Mouse (Mus musculus): ENCODE data around the gene Rbfox1. TPM values are rescaled to one million over a fixed set of nuclear protein-coding genes. Genes with fewer than 3 reads are reported as not detected.
A peak's percentile ranks its signal among the peaks of the same experiment; 100 is the strongest.

The Rbfox1 gene
- polyA plus RNA-seq, 1 experiment from 2014 or later: 1.6 TPM

- H3K9ac ChIP-seq (ENCODE audit: low read length): no peak overlapping the region
- no peak overlapping the region for H3K27ac ChIP-seq (ENCODE audit: low read length)
- H3K27me3 ChIP-seq (ENCODE audit: control insufficient read depth, insufficient read depth, low read depth, low read length): no peaks in the 10 kb centered on the region
- WGBS: 83% methylated on average over 3 of the region's 3 CpGs
- no peak overlapping the region for H3K4me3 ChIP-seq (ENCODE audit: low read length)
- H3K36me3 ChIP-seq (ENCODE audit: control insufficient read depth, insufficient read depth, low read length): no peaks in the 10 kb centered on the region
- no peaks in the 10 kb centered on the region for H3K4me1 ChIP-seq (replicated peaks; ENCODE audit: control insufficient read depth, insufficient read depth, low read length)
- H3K9me3 ChIP-seq (ENCODE audit: control insufficient read depth, low read length): no peaks in the 10 kb centered on the region
- ATAC-seq (ENCODE audit: low read depth): no peak
- no peak overlapping the region for H3K4me2 ChIP-seq (ENCODE audit: low read depth, low read length)
Measured at GRCm38 (mm10) chr16:6098116-6098515, 213.0 kb downstream of the Rbfox1 start.

GRCm38 (mm10) chr16:6099598-6099997 lies 214.4 kb downstream of the Rbfox1 start:
- 79% methylated on average over 2 of the region's 2 CpGs for WGBS
- no peaks in the 10 kb centered on the region for H3K4me1 ChIP-seq (replicated peaks; ENCODE audit: control insufficient read depth, insufficient read depth, low read length)
- H3K4me3 ChIP-seq (ENCODE audit: low read length): no peak overlapping the region
- no peak overlapping the region for H3K4me2 ChIP-seq (ENCODE audit: low read depth, low read length)
- H3K36me3 ChIP-seq (ENCODE audit: control insufficient read depth, insufficient read depth, low read length): no peaks in the 10 kb centered on the region
- no peak for ATAC-seq (ENCODE audit: low read depth)
- H3K9me3 ChIP-seq (ENCODE audit: control insufficient read depth, low read length): no peaks in the 10 kb centered on the region
- no peak overlapping the region for H3K9ac ChIP-seq (ENCODE audit: low read length)
- no peak overlapping the region for H3K27ac ChIP-seq (ENCODE audit: low read length)
- H3K27me3 ChIP-seq (ENCODE audit: control insufficient read depth, insufficient read depth, low read depth, low read length): no peaks in the 10 kb centered on the region

GRCm38 (mm10) chr16:6100421-6100877 lies 215.3 kb downstream of the Rbfox1 start:
- Histone ChIP-seq H3K4me1 (replicated peaks; ENCODE audit: control insufficient read depth, insufficient read depth, low read length) (no peaks in the 10 kb centered on the region), H3K9me3 (ENCODE audit: control insufficient read depth, low read length) (no peaks in the 10 kb centered on the region), H3K9ac (ENCODE audit: low read length) (no peak overlapping the region), H3K36me3 (ENCODE audit: control insufficient read depth, insufficient read depth, low read length) (no peaks in the 10 kb centered on the region), H3K4me3 (ENCODE audit: low read length) (no peak overlapping the region), H3K27ac (ENCODE audit: low read length) (no peak overlapping the region), H3K4me2 (ENCODE audit: low read depth, low read length) (no peak overlapping the region), H3K27me3 (ENCODE audit: control insufficient read depth, insufficient read depth, low read depth, low read length) (no peaks in the 10 kb centered on the region)
- 58% methylated on average over 5 of the region's 5 CpGs for WGBS
- ATAC-seq (ENCODE audit: low read depth): no peak

- H3K4me1 ChIP-seq (replicated peaks; ENCODE audit: control insufficient read depth, insufficient read depth, low read length): no peaks in the 10 kb centered on the region
- H3K9ac ChIP-seq (ENCODE audit: low read length): no peak overlapping the region
- no peaks in the 10 kb centered on the region for H3K36me3 ChIP-seq (ENCODE audit: control insufficient read depth, insufficient read depth, low read length)
- no peak overlapping the region for H3K4me3 ChIP-seq (ENCODE audit: low read length)
- 69% methylated on average over 2 of the region's 2 CpGs for WGBS
- H3K27me3 ChIP-seq (ENCODE audit: control insufficient read depth, insufficient read depth, low read depth, low read length): no peaks in the 10 kb centered on the region
- H3K27ac ChIP-seq (ENCODE audit: low read length): no peak overlapping the region
- no peak for ATAC-seq (ENCODE audit: low read depth)
- H3K4me2 ChIP-seq (ENCODE audit: low read depth, low read length): no peak overlapping the region
- H3K9me3 ChIP-seq (ENCODE audit: control insufficient read depth, low read length): no peaks in the 10 kb centered on the region
Measured at GRCm38 (mm10) chr16:6103713-6104112, 218.6 kb downstream of the Rbfox1 start.

- no peak overlapping the region for H3K4me2 ChIP-seq (ENCODE audit: low read depth, low read length)
- no peak overlapping the region for H3K4me3 ChIP-seq (ENCODE audit: low read length)
- no peaks in the 10 kb centered on the region for H3K4me1 ChIP-seq (replicated peaks; ENCODE audit: control insufficient read depth, insufficient read depth, low read length)
- no peak overlapping the region for H3K9ac ChIP-seq (ENCODE audit: low read length)
- WGBS: 93% methylated on average over 3 of the region's 3 CpGs
- H3K9me3 ChIP-seq (ENCODE audit: control insufficient read depth, low read length): no peaks in the 10 kb centered on the region
- no peaks in the 10 kb centered on the region for H3K27me3 ChIP-seq (ENCODE audit: control insufficient read depth, insufficient read depth, low read depth, low read length)
- no peak overlapping the region for H3K27ac ChIP-seq (ENCODE audit: low read length)
- no peaks in the 10 kb centered on the region for H3K36me3 ChIP-seq (ENCODE audit: control insufficient read depth, insufficient read depth, low read length)
- no peak for ATAC-seq (ENCODE audit: low read depth)
Measured at GRCm38 (mm10) chr16:6110121-6110520, 225.0 kb downstream of the Rbfox1 start.

GRCm38 (mm10) chr16:6113836-6114475 lies 228.8 kb downstream of the Rbfox1 start:
- Histone ChIP-seq H3K9ac (ENCODE audit: low read length) (no peak overlapping the region), H3K27ac (ENCODE audit: low read length) (no peak overlapping the region), H3K36me3 (ENCODE audit: control insufficient read depth, insufficient read depth, low read length) (no peaks in the 10 kb centered on the region), H3K9me3 (ENCODE audit: control insufficient read depth, low read length) (no peaks in the 10 kb centered on the region), H3K4me1 (replicated peaks; ENCODE audit: control insufficient read depth, insufficient read depth, low read length) (no peaks in the 10 kb centered on the region), H3K27me3 (ENCODE audit: control insufficient read depth, insufficient read depth, low read depth, low read length) (no peaks in the 10 kb centered on the region), H3K4me2 (ENCODE audit: low read depth, low read length) (no peak overlapping the region), H3K4me3 (ENCODE audit: low read length) (no peak overlapping the region)
- 11% methylated on average over 5 of the region's 5 CpGs for WGBS
- peak; percentile 20; the same call in 1 of the 2 replicates for ATAC-seq (ENCODE audit: low read depth)

GRCm38 (mm10) chr16:6119472-6119871 lies 234.3 kb downstream of the Rbfox1 start:
- Histone ChIP-seq H3K9ac (ENCODE audit: low read length) (no peak overlapping the region), H3K9me3 (ENCODE audit: control insufficient read depth, low read length) (no peaks in the 10 kb centered on the region), H3K27me3 (ENCODE audit: control insufficient read depth, insufficient read depth, low read depth, low read length) (no peaks in the 10 kb centered on the region), H3K36me3 (ENCODE audit: control insufficient read depth, insufficient read depth, low read length) (no peaks in the 10 kb centered on the region), H3K27ac (ENCODE audit: low read length) (no peak overlapping the region), H3K4me3 (ENCODE audit: low read length) (no peak overlapping the region), H3K4me1 (replicated peaks; ENCODE audit: control insufficient read depth, insufficient read depth, low read length) (no peaks in the 10 kb centered on the region), H3K4me2 (ENCODE audit: low read depth, low read length) (no peak overlapping the region)
- 13% methylated on average over 1 of the region's 1 CpGs for WGBS
- no peak for ATAC-seq (ENCODE audit: low read depth)

- H3K4me3 ChIP-seq (ENCODE audit: low read length): no peak overlapping the region
- no peaks in the 10 kb centered on the region for H3K9me3 ChIP-seq (ENCODE audit: control insufficient read depth, low read length)
- 87% methylated on average over 4 of the region's 4 CpGs for WGBS
- H3K4me2 ChIP-seq (ENCODE audit: low read depth, low read length): no peak overlapping the region
- no peak overlapping the region for H3K27ac ChIP-seq (ENCODE audit: low read length)
- no peaks in the 10 kb centered on the region for H3K36me3 ChIP-seq (ENCODE audit: control insufficient read depth, insufficient read depth, low read length)
- H3K27me3 ChIP-seq (ENCODE audit: control insufficient read depth, insufficient read depth, low read depth, low read length): no peaks in the 10 kb centered on the region
- ATAC-seq (ENCODE audit: low read depth): no peak
- no peak overlapping the region for H3K9ac ChIP-seq (ENCODE audit: low read length)
- H3K4me1 ChIP-seq (replicated peaks; ENCODE audit: control insufficient read depth, insufficient read depth, low read length): no peaks in the 10 kb centered on the region
Measured at GRCm38 (mm10) chr16:6121232-6121631, 236.1 kb downstream of the Rbfox1 start.

- H3K4me3 ChIP-seq (ENCODE audit: low read length): no peak overlapping the region
- no peaks in the 10 kb centered on the region for H3K9me3 ChIP-seq (ENCODE audit: control insufficient read depth, low read length)
- ATAC-seq (ENCODE audit: low read depth): no peak
- WGBS: 97% methylated on average over 22 of the region's 22 CpGs
- H3K36me3 ChIP-seq (ENCODE audit: control insufficient read depth, insufficient read depth, low read length): no peaks in the 10 kb centered on the region
- no peak overlapping the region for H3K4me2 ChIP-seq (ENCODE audit: low read depth, low read length)
- no peak overlapping the region for H3K27ac ChIP-seq (ENCODE audit: low read length)
- no peak overlapping the region for H3K9ac ChIP-seq (ENCODE audit: low read length)
- no peaks in the 10 kb centered on the region for H3K27me3 ChIP-seq (ENCODE audit: control insufficient read depth, insufficient read depth, low read depth, low read length)
- no peaks in the 10 kb centered on the region for H3K4me1 ChIP-seq (replicated peaks; ENCODE audit: control insufficient read depth, insufficient read depth, low read length)
Measured at GRCm38 (mm10) chr16:6122859-6123258, 237.7 kb downstream of the Rbfox1 start.

GRCm38 (mm10) chr16:6128314-6128713 lies 243.2 kb downstream of the Rbfox1 start:
- Histone ChIP-seq H3K9ac (ENCODE audit: low read length) (no peak overlapping the region), H3K9me3 (ENCODE audit: control insufficient read depth, low read length) (no peaks in the 10 kb centered on the region), H3K4me2 (ENCODE audit: low read depth, low read length) (no peak overlapping the region), H3K4me1 (replicated peaks; ENCODE audit: control insufficient read depth, insufficient read depth, low read length) (no peaks in the 10 kb centered on the region), H3K4me3 (ENCODE audit: low read length) (no peak overlapping the region), H3K27me3 (ENCODE audit: control insufficient read depth, insufficient read depth, low read depth, low read length) (no peaks in the 10 kb centered on the region), H3K36me3 (ENCODE audit: control insufficient read depth, insufficient read depth, low read length) (no peaks in the 10 kb centered on the region), H3K27ac (ENCODE audit: low read length) (no peak overlapping the region)
- WGBS: 46% methylated on average over 5 of the region's 5 CpGs
- no peak for ATAC-seq (ENCODE audit: low read depth)

All from lung, embryonic 16.5 days (tissue).